Mouse (Mus musculus): ENCODE data around the gene Gale. TPM values are rescaled to one million over a fixed set of nuclear protein-coding genes. Genes with fewer than 3 reads are reported as not detected.

Gale gene
- polyA plus RNA-seq, 1 experiment, result 71.2 TPM

- Histone ChIP-seq H3K9me3 (no peaks in the 10 kb centered on the region), H3K4me1 (peaks cover 24% of the 10 kb centered on the region), H3K27me3 (replicated peaks) (no peaks in the 10 kb centered on the region), H3K36me3 (replicated peaks; ENCODE audit: low read length) (peaks cover 75% of the 10 kb centered on the region), H3K4me3 (replicated peaks) (no peak overlapping the region)
- TF ChIP-seq FLI1 (IDR thresholded peaks at IDR 0.05; ENCODE audit: low read length), result no peak
- TF ChIP-seq GATA1 (IDR thresholded peaks at IDR 0.05; ENCODE audit: borderline replicate concordance, low read length), result no peak
These were observed 40.7 kb downstream of the Gale start for GRCm38 (mm10) chr4:136004107-136004675.

GRCm38 (mm10) chr4:136004921-136005320 lies 41.4 kb downstream of the Gale start:
- peaks cover 83% of the 10 kb centered on the region for H3K36me3 ChIP-seq (replicated peaks; ENCODE audit: low read length)
- TF ChIP-seq GATA1 (IDR thresholded peaks at IDR 0.05; ENCODE audit: borderline replicate concordance, low read length) (no peak), FLI1 (IDR thresholded peaks at IDR 0.05; ENCODE audit: low read length) (no peak)
- H3K4me3 ChIP-seq (replicated peaks), result no peak overlapping the region
- peaks cover 24% of the 10 kb centered on the region for H3K4me1 ChIP-seq
- H3K9me3 ChIP-seq, result no peaks in the 10 kb centered on the region
- no peaks in the 10 kb centered on the region for H3K27me3 ChIP-seq (replicated peaks)

- Histone ChIP-seq H3K27me3 (replicated peaks) (no peaks in the 10 kb centered on the region), H3K9me3 (no peaks in the 10 kb centered on the region), H3K4me3 (replicated peaks) (no peak overlapping the region), H3K4me1 (peaks cover 24% of the 10 kb centered on the region), H3K36me3 (replicated peaks; ENCODE audit: low read length) (peaks cover 94% of the 10 kb centered on the region)
- no peak for TF ChIP-seq FLI1 (IDR thresholded peaks at IDR 0.05; ENCODE audit: low read length)
- no peak for TF ChIP-seq GATA1 (IDR thresholded peaks at IDR 0.05; ENCODE audit: borderline replicate concordance, low read length)
These were observed 43.3 kb downstream of the Gale start for GRCm38 (mm10) chr4:136006821-136007220.

GRCm38 (mm10) chr4:136008782-136009447 lies 45.4 kb downstream of the Gale start:
- Histone ChIP-seq H3K4me3 (replicated peaks) (no peak overlapping the region), H3K36me3 (replicated peaks; ENCODE audit: low read length) (peaks cover 93% of the 10 kb centered on the region), H3K27me3 (replicated peaks) (no peaks in the 10 kb centered on the region), H3K9me3 (no peaks in the 10 kb centered on the region), H3K4me1 (peaks cover 27% of the 10 kb centered on the region)
- TF ChIP-seq FLI1 (IDR thresholded peaks at IDR 0.05; ENCODE audit: low read length), result no peak
- no peak for TF ChIP-seq GATA1 (IDR thresholded peaks at IDR 0.05; ENCODE audit: borderline replicate concordance, low read length)

- Histone ChIP-seq H3K4me3 (replicated peaks) (no peak overlapping the region), H3K4me1 (peaks cover 37% of the 10 kb centered on the region), H3K9me3 (no peaks in the 10 kb centered on the region), H3K27me3 (replicated peaks) (no peaks in the 10 kb centered on the region), H3K36me3 (replicated peaks; ENCODE audit: low read length) (peaks cover 93% of the 10 kb centered on the region)
- TF ChIP-seq GATA1 (IDR thresholded peaks at IDR 0.05; ENCODE audit: borderline replicate concordance, low read length) (no peak), FLI1 (IDR thresholded peaks at IDR 0.05; ENCODE audit: low read length) (no peak)
These were observed 47.1 kb downstream of the Gale start for GRCm38 (mm10) chr4:136010586-136010985.

GRCm38 (mm10) chr4:136016059-136016602 lies 52.6 kb downstream of the Gale start:
- no peaks in the 10 kb centered on the region for H3K9me3 ChIP-seq
- TF ChIP-seq FLI1 (IDR thresholded peaks at IDR 0.05; ENCODE audit: low read length) (no peak), GATA1 (IDR thresholded peaks at IDR 0.05; ENCODE audit: borderline replicate concordance, low read length) (no peak)
- H3K36me3 ChIP-seq (replicated peaks; ENCODE audit: low read length), result peaks cover 64% of the 10 kb centered on the region
- no peaks in the 10 kb centered on the region for H3K27me3 ChIP-seq (replicated peaks)
- H3K4me3 ChIP-seq (replicated peaks), result peak overlapping the region; percentile 69
- peaks cover 45% of the 10 kb centered on the region for H3K4me1 ChIP-seq

Other genes with a start within 250 kb of the Gale start
- gene Il22ra1, start 235.6 kb upstream of the Gale start, polyA plus RNA-seq (2012; ENCODE audit: insufficient read depth, low replicate concordance), result not detected in 2 replicates
- not detected in 2 replicates for gene Myom3, start 204.0 kb upstream of the Gale start, polyA plus RNA-seq (2012; ENCODE audit: insufficient read depth, low replicate concordance)
- 81.0 and 110 TPM in 2 replicates for gene Srsf10, start 108.0 kb upstream of the Gale start, polyA plus RNA-seq (2012; ENCODE audit: insufficient read depth, low replicate concordance)
- 6.2 TPM in 1 of 2 replicates, not detected in the other for gene Pnrc2, start 89.9 kb upstream of the Gale start, polyA plus RNA-seq (2012; ENCODE audit: insufficient read depth, low replicate concordance)
- gene Cnr2, start 68.3 kb upstream of the Gale start, polyA plus RNA-seq (2012; ENCODE audit: insufficient read depth, low replicate concordance), result 1.3 and 4.9 TPM in 2 replicates
- 19.9 and 22.2 TPM in 2 replicates for gene Fuca1, start 43.0 kb upstream of the Gale start, polyA plus RNA-seq (2012; ENCODE audit: insufficient read depth, low replicate concordance)
- gene Hmgcl, start 17.3 kb upstream of the Gale start, polyA plus RNA-seq (2012; ENCODE audit: insufficient read depth, low replicate concordance), result 27.0 and 31.8 TPM in 2 replicates
- 295 and 453 TPM in 2 replicates for gene Lypla2, start 8.9 kb downstream of the Gale start, polyA plus RNA-seq (2012; ENCODE audit: insufficient read depth, low replicate concordance)
- gene Pithd1, start 23.5 kb downstream of the Gale start, polyA plus RNA-seq (2012; ENCODE audit: insufficient read depth, low replicate concordance), result 41.3 and 62.6 TPM in 2 replicates
- gene Eloa, start 58.0 kb downstream of the Gale start, polyA plus RNA-seq (2012; ENCODE audit: insufficient read depth, low replicate concordance), result 3.7 and 4.5 TPM in 2 replicates
- gene Rpl11, start 89.7 kb downstream of the Gale start, polyA plus RNA-seq (2012; ENCODE audit: insufficient read depth, low replicate concordance), result 414 and 1,524 TPM in 2 replicates
- gene Id3, start 179.8 kb downstream of the Gale start, polyA plus RNA-seq (2012; ENCODE audit: insufficient read depth, low replicate concordance), result 13.8 TPM in 1 of 2 replicates, not detected in the other
- 10.5 and 25.7 TPM in 2 replicates for gene E2f2, start 208.7 kb downstream of the Gale start, polyA plus RNA-seq (2012; ENCODE audit: insufficient read depth, low replicate concordance)
- not detected in 2 replicates for gene Asap3, start 242.6 kb downstream of the Gale start, polyA plus RNA-seq (2012; ENCODE audit: insufficient read depth, low replicate concordance)

Data from megakaryocyte, embryonic 14.5 days (primary cell).